Mouse (Mus musculus) forebrain, embryonic 15.5 days (tissue): ENCODE measurements around the gene 4931428L18Rik. TPM values are rescaled to one million over a fixed set of nuclear protein-coding genes. Genes with fewer than 3 reads are reported as not detected.

ENCODE experiments used
- ATAC-seq: fragments of 200-750 bp; cut with Nextera tagmentation; replicated peaks from 2 replicates; pipeline ENCODE4 v1.8.0; 2017; ENCODE audit warnings: mild to moderate bottlenecking, moderate TSS enrichment, moderate library complexity
- H3K27ac ChIP-seq: fragments of 300-500 bp; sonication (generic); replicated peaks from 2 replicates; pipeline ENCODE4 v1.5.1; 2015; ENCODE audit warnings: mild to moderate bottlenecking, inconsistent platforms
- H3K27me3 ChIP-seq: fragments of 300-500 bp; sonication (generic); 2 replicates; pipeline ENCODE4 v1.6.1; 2015; ENCODE audit warnings: inconsistent platforms
- H3K36me3 ChIP-seq: fragments of 300-500 bp; sonication (generic); 2 replicates; pipeline ENCODE4 v1.6.1; 2015; ENCODE audit warnings: mild to moderate bottlenecking, inconsistent platforms
- H3K4me1 ChIP-seq: fragments of 300-500 bp; sonication (generic); 2 replicates; pipeline ENCODE4 v1.6.1; 2015; ENCODE audit warnings: inconsistent platforms
- H3K4me2 ChIP-seq: fragments of 300-500 bp; sonication (generic); replicated peaks from 2 replicates; pipeline ENCODE4 v1.6.1; 2015; ENCODE audit warnings: mild to moderate bottlenecking, inconsistent platforms
- H3K4me3 ChIP-seq: fragments of 300-500 bp; sonication (generic); 2 replicates; pipeline ENCODE4 v1.5.1; 2015; ENCODE audit warnings: mild to moderate bottlenecking, inconsistent platforms
- H3K9ac ChIP-seq: fragments of 300-500 bp; sonication (generic); replicated peaks from 2 replicates; pipeline ENCODE4 v1.6.1; 2015; ENCODE audit warnings: mild to moderate bottlenecking, inconsistent platforms
- H3K9me3 ChIP-seq: fragments of 300-500 bp; sonication (generic); 2 replicates; pipeline ENCODE4 v1.6.1; 2016; ENCODE audit warnings: inconsistent platforms
- WGBS: fragments of 180-500 bp; shearing (Covaris S2); methylation state at CpG from one replicate; pipeline ENCODE4 v1.1.7; 2015; ENCODE audit warnings: mixed read lengths; 5-methylcytosine and 5-hydroxymethylcytosine counted together
- polyA plus RNA-seq: library from polyadenylated mRNA; unstranded; fragments of >200 nt; fragmentation: Nextera tagmentation; extraction: Ambion mirVana; gene quantifications from 2 replicates; pipeline ENCODE4 v1.2.1, GENCODE M21; 2015

Gene 4931428L18Rik
- polyA plus RNA-seq, 1 experiment from 2014 or later = not detected

- no peak overlapping the region for H3K9ac ChIP-seq
- no peak overlapping the region for H3K4me3 ChIP-seq
- no peaks in the 10 kb centered on the region for H3K4me1 ChIP-seq
- H3K27ac ChIP-seq = no peak overlapping the region
- ATAC-seq = no peak
- H3K36me3 ChIP-seq = no peaks in the 10 kb centered on the region
- H3K4me2 ChIP-seq = no peak overlapping the region
- no peaks in the 10 kb centered on the region for H3K27me3 ChIP-seq
- 84% methylated on average over 6 of the region's 6 CpGs for WGBS
- H3K9me3 ChIP-seq = no peaks in the 10 kb centered on the region
Observed at GRCm38 (mm10) chr1:31072523-31073370, 149.7 kb downstream of the 4931428L18Rik start.

- no peak overlapping the region for H3K4me2 ChIP-seq
- H3K36me3 ChIP-seq = no peaks in the 10 kb centered on the region
- no peak overlapping the region for H3K9ac ChIP-seq
- H3K4me3 ChIP-seq = no peak overlapping the region
- 64% methylated on average over 2 of the region's 2 CpGs for WGBS
- no peak for ATAC-seq
- H3K9me3 ChIP-seq = no peaks in the 10 kb centered on the region
- H3K27me3 ChIP-seq = no peaks in the 10 kb centered on the region
- no peak overlapping the region for H3K27ac ChIP-seq
- no peaks in the 10 kb centered on the region for H3K4me1 ChIP-seq
Observed at GRCm38 (mm10) chr1:31071209-31071608, 151.3 kb downstream of the 4931428L18Rik start.

GRCm38 (mm10) chr1:31064817-31065740, 157.4 kb downstream of the 4931428L18Rik start:
- no peak overlapping the region for H3K4me2 ChIP-seq
- H3K27me3 ChIP-seq = no peaks in the 10 kb centered on the region
- H3K36me3 ChIP-seq = no peaks in the 10 kb centered on the region
- H3K4me3 ChIP-seq = no peak overlapping the region
- no peaks in the 10 kb centered on the region for H3K9me3 ChIP-seq
- H3K4me1 ChIP-seq = no peaks in the 10 kb centered on the region
- H3K9ac ChIP-seq = no peak overlapping the region
- H3K27ac ChIP-seq = peak overlapping the region; percentile 74
- WGBS = 66% methylated on average over 12 of the region's 12 CpGs
- peak; percentile 93 for ATAC-seq

GRCm38 (mm10) chr1:31059806-31060205, 162.7 kb downstream of the 4931428L18Rik start:
- no peaks in the 10 kb centered on the region for H3K9me3 ChIP-seq
- H3K4me1 ChIP-seq = no peaks in the 10 kb centered on the region
- no peak overlapping the region for H3K27ac ChIP-seq
- no peaks in the 10 kb centered on the region for H3K36me3 ChIP-seq
- WGBS = 83% methylated on average over 4 of the region's 4 CpGs
- no peak overlapping the region for H3K4me3 ChIP-seq
- no peak for ATAC-seq
- H3K27me3 ChIP-seq = no peaks in the 10 kb centered on the region
- H3K4me2 ChIP-seq = no peak overlapping the region
- H3K9ac ChIP-seq = no peak overlapping the region

- Histone ChIP-seq H3K4me3 (no peak overlapping the region), H3K4me2 (no peak overlapping the region), H3K36me3 (no peaks in the 10 kb centered on the region), H3K9me3 (no peaks in the 10 kb centered on the region), H3K9ac (no peak overlapping the region), H3K27ac (no peak overlapping the region), H3K4me1 (no peaks in the 10 kb centered on the region), H3K27me3 (no peaks in the 10 kb centered on the region)
- no peak for ATAC-seq
- WGBS = 52% methylated on average over 2 of the region's 2 CpGs
Observed at GRCm38 (mm10) chr1:31058861-31059351, 163.6 kb downstream of the 4931428L18Rik start.

- WGBS = 79% methylated on average over 3 of the region's 3 CpGs
- no peaks in the 10 kb centered on the region for H3K36me3 ChIP-seq
- no peaks in the 10 kb centered on the region for H3K9me3 ChIP-seq
- no peak overlapping the region for H3K27ac ChIP-seq
- H3K4me2 ChIP-seq = no peak overlapping the region
- no peak overlapping the region for H3K4me3 ChIP-seq
- no peaks in the 10 kb centered on the region for H3K4me1 ChIP-seq
- H3K9ac ChIP-seq = no peak overlapping the region
- ATAC-seq = no peak
- H3K27me3 ChIP-seq = no peaks in the 10 kb centered on the region
Observed at GRCm38 (mm10) chr1:31058196-31058595, 164.3 kb downstream of the 4931428L18Rik start.

- Histone ChIP-seq H3K9ac (no peak overlapping the region), H3K27me3 (no peaks in the 10 kb centered on the region), H3K9me3 (no peaks in the 10 kb centered on the region), H3K36me3 (no peaks in the 10 kb centered on the region), H3K4me3 (no peak overlapping the region), H3K4me2 (no peak overlapping the region), H3K27ac (no peak overlapping the region), H3K4me1 (no peaks in the 10 kb centered on the region)
- 68% methylated on average over 5 of the region's 5 CpGs for WGBS
- peak; percentile 55; the same call in 1 of the 2 replicates for ATAC-seq
Observed at GRCm38 (mm10) chr1:31051370-31051921, 171.0 kb downstream of the 4931428L18Rik start.

GRCm38 (mm10) chr1:31049954-31050652, 172.4 kb downstream of the 4931428L18Rik start:
- no peaks in the 10 kb centered on the region for H3K9me3 ChIP-seq
- H3K4me2 ChIP-seq = no peak overlapping the region
- H3K27ac ChIP-seq = no peak overlapping the region
- 86% methylated on average over 5 of the region's 5 CpGs for WGBS
- no peak overlapping the region for H3K9ac ChIP-seq
- H3K27me3 ChIP-seq = no peaks in the 10 kb centered on the region
- H3K4me3 ChIP-seq = no peak overlapping the region
- H3K36me3 ChIP-seq = no peaks in the 10 kb centered on the region
- ATAC-seq = no peak
- H3K4me1 ChIP-seq = no peaks in the 10 kb centered on the region

- Histone ChIP-seq H3K4me3 (no peak overlapping the region), H3K9me3 (no peaks in the 10 kb centered on the region), H3K27me3 (no peaks in the 10 kb centered on the region), H3K36me3 (no peaks in the 10 kb centered on the region), H3K27ac (no peak overlapping the region), H3K4me2 (no peak overlapping the region), H3K4me1 (no peaks in the 10 kb centered on the region), H3K9ac (no peak overlapping the region)
- ATAC-seq = no peak
- WGBS = 84% methylated on average over 3 of the region's 3 CpGs
Observed at GRCm38 (mm10) chr1:31043208-31043607, 179.3 kb downstream of the 4931428L18Rik start.

- Histone ChIP-seq H3K4me1 (no peaks in the 10 kb centered on the region), H3K4me3 (no peak overlapping the region), H3K36me3 (no peaks in the 10 kb centered on the region), H3K9me3 (no peaks in the 10 kb centered on the region), H3K27ac (no peak overlapping the region), H3K27me3 (no peaks in the 10 kb centered on the region), H3K4me2 (no peak overlapping the region), H3K9ac (no peak overlapping the region)
- WGBS = 87% methylated on average over 4 of the region's 4 CpGs
- ATAC-seq = no peak
Observed at GRCm38 (mm10) chr1:31042793-31043192, 179.7 kb downstream of the 4931428L18Rik start.

GRCm38 (mm10) chr1:31033851-31034534, 188.5 kb downstream of the 4931428L18Rik start:
- H3K36me3 ChIP-seq = no peaks in the 10 kb centered on the region
- H3K4me2 ChIP-seq = no peak overlapping the region
- no peak overlapping the region for H3K9ac ChIP-seq
- no peak overlapping the region for H3K4me3 ChIP-seq
- no peaks in the 10 kb centered on the region for H3K9me3 ChIP-seq
- WGBS = 70% methylated on average over 2 of the region's 2 CpGs
- H3K4me1 ChIP-seq = 0 out of 2 replicates have a peak, but pooled peaks cover 5% of the 10 kb centered on the region
- H3K27ac ChIP-seq = no peak overlapping the region
- no peak for ATAC-seq
- no peaks in the 10 kb centered on the region for H3K27me3 ChIP-seq
